Mouse (Mus musculus): ENCODE measurements around the gene Trpm3. TPM values are rescaled to one million over a fixed set of nuclear protein-coding genes. Genes with fewer than 3 reads are reported as not detected.
"Not testable (repeated sequence)": the region's sequence is repeated elsewhere in the genome, so short reads cannot be mapped to it uniquely, and the experiment has no call there.

Gene Trpm3
- total RNA-seq, 2 experiments from 2014 or later = 34.1 to 44.8 TPM

DNA sequence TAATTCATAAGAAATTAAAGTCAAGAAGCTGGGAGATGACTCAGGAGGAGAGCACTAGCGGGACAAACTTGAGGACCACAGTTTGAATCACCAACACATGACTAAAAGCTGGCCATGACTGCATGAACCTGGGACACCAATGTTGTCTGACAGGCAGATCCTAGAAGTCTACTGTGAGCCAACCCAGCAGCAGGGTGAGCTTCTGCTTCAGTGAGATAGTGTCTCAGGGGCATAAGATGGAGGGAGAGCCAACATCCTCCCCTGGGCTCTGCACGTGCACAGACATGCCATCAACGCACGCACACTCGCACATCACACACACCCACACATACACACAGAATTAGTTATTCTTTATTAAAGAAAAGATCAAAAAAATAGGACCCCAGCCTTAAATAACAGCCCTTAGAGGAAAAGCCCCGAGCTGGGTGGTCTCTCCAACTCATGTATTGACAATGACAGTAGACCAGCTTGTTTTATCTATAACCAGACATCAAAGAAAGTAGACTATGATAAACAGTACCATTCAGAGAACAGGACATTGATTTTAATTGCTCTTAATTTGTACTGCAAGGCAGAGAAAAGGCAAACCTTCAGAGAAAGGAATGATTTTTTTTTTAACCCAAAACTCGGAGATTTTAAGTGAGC is 884.6 kb downstream of the Trpm3 start:
- DNase-seq (ENCODE audit: low spot score in 2 of 2) = no peak

DNA sequence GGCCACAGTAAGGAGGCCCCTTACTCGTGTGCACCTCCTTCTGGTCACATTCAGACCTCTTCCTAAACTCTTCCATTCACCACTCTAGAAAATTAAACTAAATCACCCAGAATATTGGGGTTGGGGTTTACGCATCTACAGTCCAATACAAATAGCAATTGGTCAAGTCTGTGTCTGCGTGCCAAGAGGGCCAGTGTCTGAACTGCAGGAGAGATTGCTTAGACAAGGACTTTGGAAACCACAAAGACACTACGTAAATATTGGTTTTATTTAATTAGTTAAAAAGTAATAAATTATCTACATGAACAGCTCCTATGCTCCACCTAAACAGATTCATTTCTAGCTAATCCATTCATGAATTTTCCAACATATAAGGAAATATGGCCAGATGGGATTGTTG is 886.0 kb downstream of the Trpm3 start:
- DNase-seq (ENCODE audit: low spot score in 2 of 2) = no peak

DNA sequence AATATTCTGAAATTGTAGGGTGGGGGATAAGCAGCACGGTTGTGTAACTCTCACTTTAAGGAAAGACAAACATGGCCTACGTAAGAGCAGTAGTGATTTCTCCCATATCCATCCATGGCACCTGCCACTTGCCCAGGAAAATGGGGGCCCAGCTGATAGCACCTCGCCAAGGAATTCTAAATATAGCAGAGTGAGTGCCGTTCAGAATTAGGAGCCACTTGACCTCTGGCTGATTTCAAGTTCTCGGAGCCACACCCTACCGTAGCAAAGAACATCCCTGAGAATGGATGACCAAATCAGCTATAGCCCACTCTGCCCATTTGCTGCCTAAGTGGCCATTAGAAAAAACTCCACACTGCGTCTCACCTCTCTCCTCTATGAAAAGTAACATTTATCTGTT is 887.6 kb downstream of the Trpm3 start:
- DNase-seq (ENCODE audit: low spot score in 2 of 2) = no peak

DNA sequence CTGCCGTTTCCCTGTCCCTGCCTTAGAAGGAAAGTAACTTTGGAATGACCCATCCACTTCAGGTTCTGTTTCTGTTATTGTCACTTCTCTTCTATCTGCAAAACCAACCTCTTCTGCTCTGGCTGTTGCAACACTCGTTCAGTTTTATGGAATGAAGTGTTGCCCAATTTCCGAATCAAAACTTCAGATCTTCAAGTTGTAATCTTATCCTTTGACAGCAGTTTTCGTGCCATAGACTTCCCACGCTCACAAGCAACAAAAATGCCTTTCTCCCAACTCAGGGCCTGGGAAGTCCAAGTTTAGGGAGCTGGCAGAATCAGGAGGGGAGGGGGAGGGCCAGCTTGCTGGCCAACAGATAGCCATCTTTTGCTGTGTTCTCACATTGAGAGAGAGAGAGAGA is 889.4 kb downstream of the Trpm3 start:
- DNase-seq (ENCODE audit: low spot score in 2 of 2) = no peak

DNA sequence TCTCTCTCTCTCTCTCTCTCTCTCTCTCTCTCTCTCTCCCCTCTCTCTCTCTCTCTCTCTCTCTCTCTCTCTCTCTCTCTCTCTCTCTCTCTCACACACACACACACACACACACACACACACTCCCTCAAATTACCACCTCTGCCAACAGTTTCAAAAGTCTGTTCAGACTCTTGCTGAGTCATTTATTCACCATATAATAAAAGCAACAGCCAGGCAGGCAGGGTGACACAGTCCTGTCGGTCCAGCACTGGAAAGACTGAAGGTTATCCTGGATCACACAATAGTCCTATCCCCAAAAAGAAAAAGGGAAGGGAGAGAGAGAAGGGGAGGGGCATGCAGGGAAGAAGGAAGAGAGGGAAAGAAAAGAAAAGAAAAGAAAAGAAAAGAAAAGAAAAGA is 894.5 kb downstream of the Trpm3 start:
- DNase-seq (ENCODE audit: low spot score in 2 of 2) = not testable (repeated sequence)

DNA sequence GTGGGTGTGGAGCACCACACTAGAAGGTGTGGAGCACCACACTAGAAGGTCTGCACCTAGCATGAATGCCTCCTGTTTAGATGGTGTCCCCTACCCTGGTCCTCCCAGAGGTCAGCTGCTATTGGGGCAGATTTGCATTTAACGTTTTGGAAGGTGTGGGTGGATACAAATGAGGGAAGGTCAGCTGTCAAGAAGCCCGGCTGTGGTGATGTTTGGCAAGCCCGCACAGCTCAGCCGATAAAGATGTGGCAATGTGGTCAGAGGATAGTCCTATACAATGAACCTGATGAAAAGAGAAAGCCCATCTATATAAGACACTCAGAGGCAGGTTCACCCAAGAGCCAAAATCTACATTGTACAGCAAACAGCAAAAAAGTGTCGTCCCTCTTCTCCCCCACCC is 895.3 kb downstream of the Trpm3 start:
- DNase-seq (ENCODE audit: low spot score in 2 of 2) = no peak

DNA sequence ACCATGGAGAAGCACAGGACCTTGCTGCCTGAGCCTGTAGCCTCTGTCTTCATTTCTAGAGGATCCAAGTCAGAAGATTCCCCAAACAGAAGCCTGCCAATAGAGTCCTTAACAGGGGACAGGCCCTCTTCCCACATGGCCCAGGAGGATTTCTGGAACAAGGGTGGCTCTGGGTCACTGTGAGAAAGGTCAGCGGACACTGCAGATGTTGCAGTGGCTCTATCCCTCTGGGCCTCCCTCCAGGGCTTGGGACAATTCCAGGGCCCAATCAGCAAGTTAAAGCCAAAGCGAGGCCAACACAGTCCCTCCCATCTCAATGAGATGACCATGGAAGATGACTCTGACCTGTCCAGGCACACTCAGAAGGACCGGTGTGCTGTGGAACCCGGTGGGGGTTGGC is 896.1 kb downstream of the Trpm3 start:
- no peak for DNase-seq (ENCODE audit: low spot score in 2 of 2)

DNA sequence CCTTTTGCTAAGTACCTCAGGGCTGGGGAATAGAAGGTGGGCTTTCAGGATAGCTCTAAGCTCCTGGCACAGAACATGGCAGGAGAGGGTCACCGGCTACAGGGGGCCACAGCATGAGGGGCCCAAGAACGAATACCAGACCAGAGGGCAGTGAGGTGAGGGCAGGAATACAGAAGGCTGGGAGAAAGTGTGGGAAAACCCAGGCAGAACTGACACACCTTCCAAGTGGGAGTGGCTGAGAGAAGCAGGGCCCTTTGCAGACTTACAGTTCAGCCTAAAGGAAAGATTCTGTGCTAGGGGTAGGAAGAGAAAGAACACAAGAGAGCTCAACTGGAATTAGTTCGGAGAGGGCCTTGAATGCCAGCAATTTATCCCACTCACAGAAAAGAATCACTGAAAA is 896.9 kb downstream of the Trpm3 start:
- no peak for DNase-seq (ENCODE audit: low spot score in 2 of 2)

DNA sequence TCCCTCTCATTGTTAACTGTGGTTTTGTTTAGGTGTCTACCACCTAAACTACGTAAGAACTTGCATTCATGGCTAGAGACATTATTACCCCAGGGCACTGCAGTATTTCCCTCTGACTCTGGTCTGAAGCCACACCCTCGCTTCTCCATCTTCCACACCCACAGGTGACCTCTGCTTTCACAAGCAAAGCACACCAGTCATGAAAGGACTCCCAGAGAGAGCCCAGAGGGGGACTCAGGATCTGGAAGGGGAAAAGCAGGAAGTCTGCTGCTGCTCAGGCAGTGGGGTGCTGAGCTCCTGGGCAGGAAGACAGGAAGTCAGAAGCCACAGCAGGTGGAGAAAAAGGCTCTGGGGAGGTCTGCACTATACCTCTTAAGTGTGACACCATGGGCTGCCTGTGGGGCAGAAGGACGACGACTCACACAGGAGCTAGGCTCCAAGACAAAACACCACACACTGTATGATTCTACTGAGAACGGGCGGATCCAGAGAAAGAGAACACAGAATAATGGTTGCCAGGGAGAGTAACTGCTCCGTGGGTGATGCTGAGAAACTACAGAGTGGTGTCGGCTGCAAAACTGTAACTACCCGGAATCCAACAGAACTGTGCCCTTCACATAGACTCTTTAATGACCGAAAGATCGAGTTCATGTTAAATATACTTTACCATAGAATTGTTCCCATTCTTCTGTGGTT is 898.1 kb downstream of the Trpm3 start:
- DNase-seq (ENCODE audit: low spot score in 2 of 2) = peak; percentile 13 to 40

DNA sequence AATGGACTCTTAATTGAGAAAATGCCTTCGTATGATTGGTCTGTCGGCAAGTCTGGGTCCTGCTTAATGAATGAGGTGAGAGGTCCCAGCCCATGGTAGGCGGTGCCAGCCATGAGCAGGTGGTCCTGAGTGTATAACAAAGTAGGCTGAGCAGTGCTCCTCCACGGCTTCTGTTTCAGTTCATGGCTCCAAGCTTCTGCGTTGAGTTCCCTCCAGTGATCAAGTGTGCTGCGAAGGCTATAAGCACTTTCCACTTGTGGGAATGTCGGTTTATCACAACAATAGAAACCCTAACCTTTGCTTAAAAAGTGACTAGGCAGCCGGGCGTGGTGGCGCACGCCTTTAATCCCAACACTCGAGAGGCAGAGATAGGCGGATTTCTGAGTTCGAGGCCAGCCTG is 898.7 kb downstream of the Trpm3 start:
- no peak for DNase-seq (ENCODE audit: low spot score in 2 of 2)

DNA sequence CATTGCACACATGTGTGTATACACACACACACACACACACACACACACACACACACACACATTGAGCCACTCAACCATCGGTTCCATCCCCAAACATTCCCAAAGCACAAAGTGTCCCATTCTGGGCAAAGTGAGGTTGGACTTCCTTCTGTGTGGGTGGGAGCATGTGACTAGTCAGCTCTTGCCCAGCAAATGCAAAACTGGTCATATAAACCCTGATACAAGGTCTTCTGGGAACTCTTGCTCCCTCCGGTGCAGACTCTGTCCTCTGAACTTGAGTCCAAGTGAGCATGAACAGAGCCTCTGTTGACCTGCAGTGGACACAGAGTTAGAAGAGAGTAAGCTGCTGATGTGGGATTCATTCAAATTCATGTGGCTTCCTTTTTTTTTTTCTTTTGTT is 899.5 kb downstream of the Trpm3 start:
- no peak for DNase-seq (ENCODE audit: low spot score in 2 of 2)

DNA sequence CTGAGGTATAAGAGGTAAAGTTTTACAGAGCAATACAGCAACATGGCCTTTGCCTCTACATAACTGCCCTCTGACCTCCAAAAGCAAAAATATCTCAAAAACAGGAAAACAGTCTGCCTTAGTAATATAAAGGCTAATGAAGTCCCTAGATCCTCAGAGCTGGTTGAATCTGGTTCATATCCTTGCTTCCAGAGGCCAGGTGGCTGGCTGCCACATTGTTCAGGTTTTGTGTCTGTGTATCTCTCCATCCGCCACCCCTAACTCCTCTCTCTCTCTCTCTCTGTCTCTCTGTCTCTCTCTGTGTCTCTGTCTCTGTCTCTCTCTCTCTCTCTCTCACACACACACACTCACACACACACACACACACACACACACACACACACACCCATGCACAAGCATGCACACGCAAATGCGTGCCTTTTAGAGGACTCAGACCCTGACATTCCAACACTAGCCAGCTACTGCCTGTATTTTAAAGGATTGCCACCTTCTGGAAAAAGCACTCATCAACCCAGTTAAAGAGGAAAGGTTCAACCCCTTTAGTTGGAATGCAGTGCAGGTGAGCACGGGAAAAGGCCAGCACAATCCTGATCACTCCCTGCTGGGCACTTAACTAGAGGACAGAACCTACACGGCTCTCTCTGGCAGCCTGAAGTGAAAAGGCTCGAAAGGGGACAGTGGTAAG is 902.8 kb downstream of the Trpm3 start:
- no peak for DNase-seq (ENCODE audit: low spot score in 2 of 2)

DNA sequence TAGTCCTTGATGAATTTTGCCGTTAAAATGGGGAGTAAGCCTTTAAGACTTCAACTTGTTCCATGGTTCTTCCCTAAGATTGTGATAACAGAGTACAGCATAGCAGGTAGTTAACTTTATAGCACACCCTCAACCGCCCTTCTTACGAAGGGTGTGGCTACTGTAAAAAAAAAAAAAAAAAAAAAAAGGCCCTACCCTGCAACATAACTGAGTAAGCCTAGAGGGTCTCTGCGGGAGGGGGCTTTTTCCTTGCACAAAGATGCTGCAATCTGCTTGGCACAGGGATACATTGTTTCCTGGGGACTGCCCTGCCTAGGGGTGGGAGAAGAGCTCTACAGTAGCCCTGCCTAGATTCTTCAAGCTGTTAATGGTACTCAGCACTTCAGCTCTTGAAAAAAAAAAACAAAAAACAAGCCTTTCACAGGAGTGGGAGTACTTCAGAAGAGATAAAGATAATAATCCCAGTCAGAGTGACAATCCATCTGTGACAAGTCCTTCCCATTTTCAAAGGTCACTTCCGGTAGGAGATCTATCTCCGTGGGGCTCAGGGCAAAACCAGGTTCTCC is 903.4 kb downstream of the Trpm3 start:
- no peak for DNase-seq (ENCODE audit: low spot score in 2 of 2)

DNA sequence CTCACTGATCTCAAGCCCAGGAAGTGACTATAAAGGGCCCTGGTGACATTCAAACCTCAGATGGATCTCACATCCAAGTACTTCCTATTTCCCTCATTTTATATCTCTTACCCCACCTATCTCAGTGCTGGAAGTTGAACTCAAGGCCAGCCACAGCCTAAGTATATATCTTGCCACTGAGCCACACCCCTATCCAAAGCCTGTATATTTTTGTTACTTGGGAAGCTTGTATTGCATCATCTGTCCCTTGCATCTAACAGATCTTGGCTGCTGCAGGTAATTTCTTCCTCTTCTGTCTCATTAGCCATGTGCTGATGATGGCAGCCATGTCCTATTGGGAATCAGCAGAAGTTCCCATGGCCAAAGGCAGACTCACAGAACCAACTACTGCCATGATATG is 904.9 kb downstream of the Trpm3 start:
- no peak for DNase-seq (ENCODE audit: low spot score in 2 of 2)

Small RNA genes lying within 50 kb of the gene (microRNA-seq; reads per million reads assigned to microRNA genes)
- 439 to 1,393 reads per million in 2 experiments for gene Mir204
